Mouse (Mus musculus): ENCODE measurements at regions not wholly inside any gene's neighbourhood (a gene's known extent, or its start where the extent isn't known, plus 50 kb on each side); places are given as distances from the start of the nearest gene placed in this dataset.

GRCm38 (mm10) chr14:47876585-47876984, 228.3 kb downstream of the Ktn1 start:
- Histone ChIP-seq H3K27ac (ENCODE audit: low read depth, low read length) (no peak overlapping the region), H3K9me3 (replicated peaks; ENCODE audit: control insufficient read depth, low read length) (no peaks in the 10 kb centered on the region), H3K27me3 (replicated peaks; ENCODE audit: control insufficient read depth, insufficient read depth, low read length) (no peaks in the 10 kb centered on the region), H3K36me3 (ENCODE audit: control insufficient read depth, insufficient read depth, low read length) (no peaks in the 10 kb centered on the region), H3K4me1 (ENCODE audit: control insufficient read depth, insufficient read depth, low read length) (no peaks in the 10 kb centered on the region), H3K9ac (ENCODE audit: low read length) (no peak overlapping the region), H3K4me2 (ENCODE audit: low read length) (no peak overlapping the region), H3K4me3 (ENCODE audit: low read depth, low read length) (no peak overlapping the region)
- DNase-seq (ENCODE audit: low spot score) (no peak), ATAC-seq (no peak)
- WGBS, result 85% methylated on average over 5 of the region's 5 CpGs

GRCm38 (mm10) chr14:47877167-47877566, 228.9 kb downstream of the Ktn1 start:
- ATAC-seq (no peak), DNase-seq (ENCODE audit: low spot score) (no peak)
- Histone ChIP-seq H3K27me3 (replicated peaks; ENCODE audit: control insufficient read depth, insufficient read depth, low read length) (no peaks in the 10 kb centered on the region), H3K4me1 (ENCODE audit: control insufficient read depth, insufficient read depth, low read length) (no peaks in the 10 kb centered on the region), H3K4me2 (ENCODE audit: low read length) (no peak overlapping the region), H3K36me3 (ENCODE audit: control insufficient read depth, insufficient read depth, low read length) (no peaks in the 10 kb centered on the region), H3K4me3 (ENCODE audit: low read depth, low read length) (no peak overlapping the region), H3K9ac (ENCODE audit: low read length) (no peak overlapping the region), H3K9me3 (replicated peaks; ENCODE audit: control insufficient read depth, low read length) (no peaks in the 10 kb centered on the region), H3K27ac (ENCODE audit: low read depth, low read length) (no peak overlapping the region)
- 90% methylated on average over 3 of the region's 3 CpGs for WGBS

- Histone ChIP-seq H3K27me3 (replicated peaks; ENCODE audit: control insufficient read depth, insufficient read depth, low read length) (no peaks in the 10 kb centered on the region), H3K9me3 (replicated peaks; ENCODE audit: control insufficient read depth, low read length) (no peaks in the 10 kb centered on the region), H3K4me1 (ENCODE audit: control insufficient read depth, insufficient read depth, low read length) (no peaks in the 10 kb centered on the region), H3K27ac (ENCODE audit: low read depth, low read length) (no peak overlapping the region), H3K9ac (ENCODE audit: low read length) (no peak overlapping the region), H3K4me2 (ENCODE audit: low read length) (no peak overlapping the region), H3K36me3 (ENCODE audit: control insufficient read depth, insufficient read depth, low read length) (no peaks in the 10 kb centered on the region), H3K4me3 (ENCODE audit: low read depth, low read length) (no peak overlapping the region)
- ATAC-seq (no peak), DNase-seq (ENCODE audit: low spot score) (no peak)
- 96% methylated on average over 5 of the region's 5 CpGs for WGBS
Observed at GRCm38 (mm10) chr14:47877771-47878443, 229.7 kb downstream of the Ktn1 start.

GRCm38 (mm10) chr14:47885326-47885725, 235.3 kb upstream of the Peli2 start:
- WGBS, result 51% methylated on average over 3 of the region's 3 CpGs
- DNase-seq (ENCODE audit: low spot score), result peak; percentile 55
- no peaks in the 10 kb centered on the region for H3K36me3 ChIP-seq (ENCODE audit: control insufficient read depth, insufficient read depth, low read length)
- H3K27me3 ChIP-seq (replicated peaks; ENCODE audit: control insufficient read depth, insufficient read depth, low read length), result no peaks in the 10 kb centered on the region
- H3K27ac ChIP-seq (ENCODE audit: low read depth, low read length), result no peak overlapping the region
- no peak overlapping the region for H3K9ac ChIP-seq (ENCODE audit: low read length)
- no peak for ATAC-seq
- no peak overlapping the region for H3K4me3 ChIP-seq (ENCODE audit: low read depth, low read length)
- H3K4me2 ChIP-seq (ENCODE audit: low read length), result no peak overlapping the region
- H3K4me1 ChIP-seq (ENCODE audit: control insufficient read depth, insufficient read depth, low read length), result peaks cover 2% of the 10 kb centered on the region
- H3K9me3 ChIP-seq (replicated peaks; ENCODE audit: control insufficient read depth, low read length), result no peaks in the 10 kb centered on the region

GRCm38 (mm10) chr14:47890251-47891198, 230.1 kb upstream of the Peli2 start:
- WGBS, result 23% methylated on average over 9 of the region's 9 CpGs
- DNase-seq (ENCODE audit: low spot score) (peak; percentile 87), ATAC-seq (peak; percentile 92)
- no peaks in the 10 kb centered on the region for H3K36me3 ChIP-seq (ENCODE audit: control insufficient read depth, insufficient read depth, low read length)
- peaks cover 13% of the 10 kb centered on the region for H3K4me1 ChIP-seq (ENCODE audit: control insufficient read depth, insufficient read depth, low read length)
- peak overlapping the region; percentile 29; the same call in 1 of the 2 replicates for H3K27ac ChIP-seq (ENCODE audit: low read depth, low read length)
- H3K9ac ChIP-seq (ENCODE audit: low read length), result no peak overlapping the region
- H3K4me2 ChIP-seq (ENCODE audit: low read length), result no peak overlapping the region
- H3K27me3 ChIP-seq (replicated peaks; ENCODE audit: control insufficient read depth, insufficient read depth, low read length), result no peaks in the 10 kb centered on the region
- H3K9me3 ChIP-seq (replicated peaks; ENCODE audit: control insufficient read depth, low read length), result no peaks in the 10 kb centered on the region
- H3K4me3 ChIP-seq (ENCODE audit: low read depth, low read length), result no peak overlapping the region

GRCm38 (mm10) chr14:47896581-47896980, 224.0 kb upstream of the Peli2 start:
- 89% methylated on average over 3 of the region's 3 CpGs for WGBS
- no peaks in the 10 kb centered on the region for H3K4me1 ChIP-seq (ENCODE audit: control insufficient read depth, insufficient read depth, low read length)
- no peak for ATAC-seq

GRCm38 (mm10) chr14:47897907-47898530, 222.6 kb upstream of the Peli2 start:
- Histone ChIP-seq H3K4me3 (ENCODE audit: low read depth, low read length) (no peak overlapping the region), H3K27me3 (replicated peaks; ENCODE audit: control insufficient read depth, insufficient read depth, low read length) (no peaks in the 10 kb centered on the region), H3K4me2 (ENCODE audit: low read length) (no peak overlapping the region), H3K4me1 (ENCODE audit: control insufficient read depth, insufficient read depth, low read length) (no peaks in the 10 kb centered on the region), H3K27ac (ENCODE audit: low read depth, low read length) (no peak overlapping the region), H3K9ac (ENCODE audit: low read length) (no peak overlapping the region), H3K9me3 (replicated peaks; ENCODE audit: control insufficient read depth, low read length) (no peaks in the 10 kb centered on the region), H3K36me3 (ENCODE audit: control insufficient read depth, insufficient read depth, low read length) (no peaks in the 10 kb centered on the region)
- WGBS, result 86% methylated on average over 5 of the region's 5 CpGs
- DNase-seq (ENCODE audit: low spot score) (no peak), ATAC-seq (no peak)

More at GRCm38 (mm10) chr14:47896581-47896980, 224.0 kb upstream of the Peli2 start:
- no peak for DNase-seq (ENCODE audit: low spot score)
- Histone ChIP-seq H3K4me3 (ENCODE audit: low read depth, low read length) (no peak overlapping the region), H3K9ac (ENCODE audit: low read length) (no peak overlapping the region), H3K27me3 (replicated peaks; ENCODE audit: control insufficient read depth, insufficient read depth, low read length) (no peaks in the 10 kb centered on the region), H3K9me3 (replicated peaks; ENCODE audit: control insufficient read depth, low read length) (no peaks in the 10 kb centered on the region), H3K27ac (ENCODE audit: low read depth, low read length) (no peak overlapping the region), H3K36me3 (ENCODE audit: control insufficient read depth, insufficient read depth, low read length) (no peaks in the 10 kb centered on the region), H3K4me2 (ENCODE audit: low read length) (no peak overlapping the region)

GRCm38 (mm10) chr14:47898605-47899004, 222.0 kb upstream of the Peli2 start:
- H3K36me3 ChIP-seq (ENCODE audit: control insufficient read depth, insufficient read depth, low read length), result no peaks in the 10 kb centered on the region
- DNase-seq (ENCODE audit: low spot score) (no peak), ATAC-seq (no peak)
- WGBS, result 87% methylated on average over 4 of the region's 4 CpGs
- H3K9ac ChIP-seq (ENCODE audit: low read length), result no peak overlapping the region
- H3K4me2 ChIP-seq (ENCODE audit: low read length), result no peak overlapping the region
- no peaks in the 10 kb centered on the region for H3K9me3 ChIP-seq (replicated peaks; ENCODE audit: control insufficient read depth, low read length)
- no peak overlapping the region for H3K4me3 ChIP-seq (ENCODE audit: low read depth, low read length)
- no peak overlapping the region for H3K27ac ChIP-seq (ENCODE audit: low read depth, low read length)
- H3K4me1 ChIP-seq (ENCODE audit: control insufficient read depth, insufficient read depth, low read length), result no peaks in the 10 kb centered on the region
- no peaks in the 10 kb centered on the region for H3K27me3 ChIP-seq (replicated peaks; ENCODE audit: control insufficient read depth, insufficient read depth, low read length)
